Mouse (Mus musculus): ENCODE measurements around the gene Derl3. TPM values are rescaled to one million over a fixed set of nuclear protein-coding genes. Genes with fewer than 3 reads are reported as not detected.
A peak's percentile ranks its signal among the peaks of the same experiment; 100 is the strongest.

The Derl3 gene
- polyA plus RNA-seq, 1 experiment = 19.0 TPM

- Histone ChIP-seq H3K36me3 (ENCODE audit: control insufficient read depth, insufficient read depth, low read length) (no peaks in the 10 kb centered on the region), H3K4me3 (ENCODE audit: control insufficient read depth, insufficient read depth, low read length) (no peak overlapping the region), H3K4me1 (replicated peaks; ENCODE audit: control insufficient read depth, insufficient read depth, low read length) (peaks cover 13% of the 10 kb centered on the region), H3K27me3 (ENCODE audit: control insufficient read depth, insufficient read depth, low read length) (no peaks in the 10 kb centered on the region), H3K27ac (ENCODE audit: control insufficient read depth, insufficient read depth, low read length) (no peak overlapping the region)
- no peak for DNase-seq
- 79% methylated on average over 8 of the region's 8 CpGs for WGBS
- TF ChIP-seq CTCF (IDR thresholded peaks at IDR 0.05; ENCODE audit: borderline replicate concordance, control insufficient read depth, extremely low read depth, insufficient read depth, low read length, poor library complexity) = no peak
- TF ChIP-seq POLR2A (IDR thresholded peaks at IDR 0.05; ENCODE audit: control insufficient read depth, extremely low read depth, insufficient read depth, low read length, poor library complexity) = no peak
These were observed 3.6 kb upstream of the Derl3 start for GRCm38 (mm10) chr10:75889406-75890153.

- no peak overlapping the region for H3K4me3 ChIP-seq (ENCODE audit: control insufficient read depth, insufficient read depth, low read length)
- H3K4me1 ChIP-seq (replicated peaks; ENCODE audit: control insufficient read depth, insufficient read depth, low read length) = peaks cover 13% of the 10 kb centered on the region
- H3K27ac ChIP-seq (ENCODE audit: control insufficient read depth, insufficient read depth, low read length) = no peak overlapping the region
- DNase-seq = no peak
- 90% methylated on average over 6 of the region's 6 CpGs for WGBS
- peaks cover 15% of the 10 kb centered on the region for H3K36me3 ChIP-seq (ENCODE audit: control insufficient read depth, insufficient read depth, low read length)
- no peak for TF ChIP-seq CTCF (IDR thresholded peaks at IDR 0.05; ENCODE audit: borderline replicate concordance, control insufficient read depth, extremely low read depth, insufficient read depth, low read length, poor library complexity)
- TF ChIP-seq POLR2A (IDR thresholded peaks at IDR 0.05; ENCODE audit: control insufficient read depth, extremely low read depth, insufficient read depth, low read length, poor library complexity) = no peak
- H3K27me3 ChIP-seq (ENCODE audit: control insufficient read depth, insufficient read depth, low read length) = no peaks in the 10 kb centered on the region
These were observed 1.4 kb downstream of the Derl3 start for GRCm38 (mm10) chr10:75894601-75895000.

GRCm38 (mm10) chr10:75895730-75896129, 2.5 kb downstream of the Derl3 start:
- peaks cover 13% of the 10 kb centered on the region for H3K4me1 ChIP-seq (replicated peaks; ENCODE audit: control insufficient read depth, insufficient read depth, low read length)
- H3K27ac ChIP-seq (ENCODE audit: control insufficient read depth, insufficient read depth, low read length) = no peak overlapping the region
- H3K4me3 ChIP-seq (ENCODE audit: control insufficient read depth, insufficient read depth, low read length) = no peak overlapping the region
- peaks cover 15% of the 10 kb centered on the region for H3K36me3 ChIP-seq (ENCODE audit: control insufficient read depth, insufficient read depth, low read length)
- DNase-seq = no peak
- TF ChIP-seq CTCF (IDR thresholded peaks at IDR 0.05; ENCODE audit: borderline replicate concordance, control insufficient read depth, extremely low read depth, insufficient read depth, low read length, poor library complexity) = no peak
- no peak for TF ChIP-seq POLR2A (IDR thresholded peaks at IDR 0.05; ENCODE audit: control insufficient read depth, extremely low read depth, insufficient read depth, low read length, poor library complexity)
- no peaks in the 10 kb centered on the region for H3K27me3 ChIP-seq (ENCODE audit: control insufficient read depth, insufficient read depth, low read length)
- WGBS = 97% methylated on average over 5 of the region's 5 CpGs

- H3K27me3 ChIP-seq (ENCODE audit: control insufficient read depth, insufficient read depth, low read length) = no peaks in the 10 kb centered on the region
- TF ChIP-seq CTCF (IDR thresholded peaks at IDR 0.05; ENCODE audit: borderline replicate concordance, control insufficient read depth, extremely low read depth, insufficient read depth, low read length, poor library complexity) (no peak), POLR2A (IDR thresholded peaks at IDR 0.05; ENCODE audit: control insufficient read depth, extremely low read depth, insufficient read depth, low read length, poor library complexity) (no peak)
- no peak overlapping the region for H3K27ac ChIP-seq (ENCODE audit: control insufficient read depth, insufficient read depth, low read length)
- peaks cover 15% of the 10 kb centered on the region for H3K36me3 ChIP-seq (ENCODE audit: control insufficient read depth, insufficient read depth, low read length)
- DNase-seq = no peak
- H3K4me3 ChIP-seq (ENCODE audit: control insufficient read depth, insufficient read depth, low read length) = no peak overlapping the region
- 97% methylated on average over 1 of the region's 1 CpGs for WGBS
- peaks cover 13% of the 10 kb centered on the region for H3K4me1 ChIP-seq (replicated peaks; ENCODE audit: control insufficient read depth, insufficient read depth, low read length)
These were observed 3.0 kb downstream of the Derl3 start for GRCm38 (mm10) chr10:75896208-75896607.

DNA sequence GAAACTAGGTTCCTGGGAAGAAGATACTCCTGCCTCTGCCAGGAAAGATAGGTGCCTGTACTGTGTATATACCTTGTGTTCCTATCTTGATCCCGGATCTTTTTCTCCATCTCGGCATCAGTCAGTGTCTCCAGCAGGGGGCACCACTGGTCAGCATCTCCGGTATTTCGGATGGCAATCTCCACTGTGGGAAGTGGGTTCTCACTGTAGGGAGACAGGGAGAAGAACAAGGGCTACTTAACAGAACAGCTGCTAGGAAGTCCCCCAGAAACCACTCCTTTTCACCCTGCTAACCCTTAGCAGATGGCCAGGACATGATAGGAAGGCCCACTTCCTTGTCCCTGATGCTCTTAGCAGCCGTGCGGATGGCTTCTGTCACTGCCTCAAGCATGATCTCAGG, 4.2 kb downstream of the Derl3 start:
- Histone ChIP-seq H3K27ac (ENCODE audit: control insufficient read depth, insufficient read depth, low read length) (no peak overlapping the region), H3K4me1 (replicated peaks; ENCODE audit: control insufficient read depth, insufficient read depth, low read length) (peaks cover 13% of the 10 kb centered on the region), H3K36me3 (ENCODE audit: control insufficient read depth, insufficient read depth, low read length) (peaks cover 15% of the 10 kb centered on the region), H3K4me3 (ENCODE audit: control insufficient read depth, insufficient read depth, low read length) (no peak overlapping the region), H3K27me3 (ENCODE audit: control insufficient read depth, insufficient read depth, low read length) (no peaks in the 10 kb centered on the region)
- DNase-seq = peak; percentile 43
- TF ChIP-seq POLR2A (IDR thresholded peaks at IDR 0.05; ENCODE audit: control insufficient read depth, extremely low read depth, insufficient read depth, low read length, poor library complexity) (no peak), CTCF (IDR thresholded peaks at IDR 0.05; ENCODE audit: borderline replicate concordance, control insufficient read depth, extremely low read depth, insufficient read depth, low read length, poor library complexity) (peak; percentile 54; the same call in 1 of the 2 replicates)
- 66% methylated on average over 6 of the region's 6 CpGs for WGBS

- Histone ChIP-seq H3K4me1 (replicated peaks; ENCODE audit: control insufficient read depth, insufficient read depth, low read length) (peaks cover 11% of the 10 kb centered on the region), H3K27me3 (ENCODE audit: control insufficient read depth, insufficient read depth, low read length) (no peaks in the 10 kb centered on the region), H3K27ac (ENCODE audit: control insufficient read depth, insufficient read depth, low read length) (no peak overlapping the region), H3K36me3 (ENCODE audit: control insufficient read depth, insufficient read depth, low read length) (peaks cover 21% of the 10 kb centered on the region), H3K4me3 (ENCODE audit: control insufficient read depth, insufficient read depth, low read length) (no peak overlapping the region)
- DNase-seq = no peak
- 94% methylated on average over 6 of the region's 6 CpGs for WGBS
- TF ChIP-seq POLR2A (IDR thresholded peaks at IDR 0.05; ENCODE audit: control insufficient read depth, extremely low read depth, insufficient read depth, low read length, poor library complexity) = no peak
- TF ChIP-seq CTCF (IDR thresholded peaks at IDR 0.05; ENCODE audit: borderline replicate concordance, control insufficient read depth, extremely low read depth, insufficient read depth, low read length, poor library complexity) = no peak
These were observed 4.9 kb downstream of the Derl3 start for GRCm38 (mm10) chr10:75898039-75898564.

Data from thymus, adult 2 months (tissue).